Mouse (Mus musculus) heart, adult 2 months (tissue): Measurements from ENCODE around the gene Cep170. TPM values are rescaled to one million over a fixed set of nuclear protein-coding genes. Genes with fewer than 3 reads are reported as not detected.

Source experiments
- DNase-seq, 2 experiments: peaks; one replicate each; pipeline ENCODE4 v3.0.0; 2021
- H3K27ac ChIP-seq: fragments of 200-600 bp; 2 replicates; pipeline ENCODE4 v1.8.1; 2022
- H3K27me3 ChIP-seq: fragments of 200-500 bp; 2 replicates; pipeline ENCODE4 v1.6.1; 2012; ENCODE audit warnings: mild to moderate bottlenecking, low read length, inconsistent platforms, mixed read lengths; ENCODE audit not compliant: control insufficient read depth, insufficient read depth
- H3K36me3 ChIP-seq: fragments of 200-500 bp; 2 replicates; pipeline ENCODE4 v1.6.1; 2012; ENCODE audit warnings: low read length, inconsistent platforms; ENCODE audit not compliant: control insufficient read depth, insufficient read depth
- H3K4me1 ChIP-seq: fragments of 200-500 bp; 2 replicates; pipeline ENCODE4 v1.6.1; 2011; ENCODE audit warnings: low read length; ENCODE audit not compliant: control insufficient read depth, insufficient read depth
- H3K4me3 ChIP-seq: fragments of 200-600 bp; 2 replicates; pipeline ENCODE4 v1.8.1; 2022
- H3K79me2 ChIP-seq: fragments of 200-500 bp; replicated peaks from 2 replicates; pipeline ENCODE4 v1.6.1; 2012; ENCODE audit warnings: mild to moderate bottlenecking, inconsistent platforms, low read length, moderate library complexity, mixed read lengths; ENCODE audit not compliant: control insufficient read depth, insufficient read depth
- H3K9ac ChIP-seq: fragments of 200-500 bp; 2 replicates; pipeline ENCODE4 v1.6.1; 2012; ENCODE audit warnings: low read depth, mild to moderate bottlenecking, control low read depth, inconsistent platforms, low read length, mixed read lengths
- CTCF ChIP-seq: fragments of 200-600 bp; IDR thresholded peaks from 2 replicates; pipeline ENCODE4 v1.8.1; 2022; ENCODE audit warnings: antibody characterized with exemption, mild to moderate bottlenecking, moderate library complexity
- EP300 ChIP-seq: fragments of 200-500 bp; IDR thresholded peaks from 2 replicates; pipeline ENCODE4 v1.6.1; 2011; ENCODE audit warnings: low read depth, low read length, control low read depth; ENCODE audit not compliant: insufficient read depth
- POLR2A ChIP-seq: fragments of 200-500 bp; IDR thresholded peaks from 2 replicates; pipeline ENCODE4 v1.6.1; 2011; ENCODE audit warnings: mild to moderate bottlenecking, low read depth, low read length, control low read depth; ENCODE audit not compliant: insufficient read depth
- WGBS: fragments of 180-500 bp; shearing (Covaris S2); methylation state at CpG from one replicate; pipeline ENCODE4 v1.1.7; 2018; 5-methylcytosine and 5-hydroxymethylcytosine counted together
- intact Hi-C: fragments of 180-260 bp; cut with DNase I; formaldehyde crosslinking; loops from one replicate; pipeline ENCODE4 v1.15.1; 2025
- polyA plus RNA-seq: library from polyadenylated mRNA; depleted of rRNA; stranded (reverse); fragments of >200 nt; gene quantifications from 2 replicates; pipeline ENCODE4 v1.2.3, GENCODE M21; 2012
- total RNA-seq, 2 experiments: library from RNA; stranded (reverse); gene quantifications; 2 replicates each; pipeline ENCODE4 v1.2.3; 2021

Cep170 gene
- total and polyA plus RNA-seq, 3 experiments, result 5.8 to 22.9 (median 17.8) TPM

GRCm38 (mm10) chr1:176800728-176801365 is 13.0 kb downstream of the Cep170 start:
- DNase-seq, result peak; percentile 47 to 76
- peaks cover 6% of the 10 kb centered on the region for H3K36me3 ChIP-seq
- no peak overlapping the region for H3K4me3 ChIP-seq
- TF ChIP-seq CTCF, result no peak
- 0 out of 2 replicates have a peak, but pooled peaks have one; percentile 30 for TF ChIP-seq EP300
- WGBS, result 13% methylated on average over 2 of the region's 2 CpGs
- H3K27ac ChIP-seq, result peak overlapping the region; percentile 53
- H3K9ac ChIP-seq, result no peak overlapping the region
- peaks cover 3% of the 10 kb centered on the region for H3K4me1 ChIP-seq
- H3K27me3 ChIP-seq, result no peaks in the 10 kb centered on the region
- intact Hi-C loops, result no loop called here
- peaks cover 2% of the 10 kb centered on the region for H3K79me2 ChIP-seq

GRCm38 (mm10) chr1:176798673-176799072 is 15.2 kb downstream of the Cep170 start:
- no peak for DNase-seq
- Histone ChIP-seq H3K79me2 (peaks cover 2% of the 10 kb centered on the region), H3K9ac (no peak overlapping the region), H3K27me3 (no peaks in the 10 kb centered on the region), H3K36me3 (peaks cover 9% of the 10 kb centered on the region), H3K4me1 (peaks cover 4% of the 10 kb centered on the region), H3K27ac (no peak overlapping the region), H3K4me3 (no peak overlapping the region)
- TF ChIP-seq EP300 (no peak), CTCF (no peak), POLR2A (no peak)
- intact Hi-C loops, result loop anchor here (2.0 kb wide), 1 partner anchor 16 kb away; the partner anchor contains the start of genes Cep170 and Sdccag8

- intact Hi-C loops, result no loop called here
- no peak overlapping the region for H3K27ac ChIP-seq
- DNase-seq, result no peak
- TF ChIP-seq POLR2A (no peak), EP300 (no peak), CTCF (no peak)
- H3K36me3 ChIP-seq, result peaks cover 3% of the 10 kb centered on the region
- no peaks in the 10 kb centered on the region for H3K27me3 ChIP-seq
- WGBS, result 74% methylated on average over 1 of the region's 1 CpGs
- H3K4me3 ChIP-seq, result no peak overlapping the region
- no peak overlapping the region for H3K9ac ChIP-seq
- H3K4me1 ChIP-seq, result peaks cover 2% of the 10 kb centered on the region
- H3K79me2 ChIP-seq, result peaks cover 2% of the 10 kb centered on the region
These were observed 21.7 kb downstream of the Cep170 start for GRCm38 (mm10) chr1:176792175-176792574.

GRCm38 (mm10) chr1:176789326-176789725 is 24.5 kb downstream of the Cep170 start:
- Histone ChIP-seq H3K4me1 (no peaks in the 10 kb centered on the region), H3K4me3 (no peak overlapping the region), H3K27ac (no peak overlapping the region), H3K27me3 (no peaks in the 10 kb centered on the region), H3K9ac (no peak overlapping the region), H3K36me3 (no peaks in the 10 kb centered on the region; the same call in none of the 2 replicates), H3K79me2 (peaks cover 2% of the 10 kb centered on the region)
- DNase-seq, result no peak
- no peak for TF ChIP-seq POLR2A
- no peak for TF ChIP-seq EP300
- no peak for TF ChIP-seq CTCF
- 81% methylated on average over 7 of the region's 7 CpGs for WGBS
- intact Hi-C loops, result no loop called here

- intact Hi-C loops, result no loop called here
- Histone ChIP-seq H3K36me3 (peaks cover 5% of the 10 kb centered on the region), H3K9ac (no peak overlapping the region), H3K79me2 (no peaks in the 10 kb centered on the region), H3K27me3 (no peaks in the 10 kb centered on the region), H3K4me1 (no peaks in the 10 kb centered on the region), H3K4me3 (no peak overlapping the region), H3K27ac (no peak overlapping the region)
- TF ChIP-seq CTCF, result no peak
- no peak for TF ChIP-seq POLR2A
- no peak for TF ChIP-seq EP300
- no peak for DNase-seq
- WGBS, result 75% methylated on average over 4 of the region's 4 CpGs
These were observed 39.3 kb downstream of the Cep170 start for GRCm38 (mm10) chr1:176774533-176774932.

GRCm38 (mm10) chr1:176762295-176762694 is 51.6 kb downstream of the Cep170 start:
- Histone ChIP-seq H3K27me3 (no peaks in the 10 kb centered on the region), H3K27ac (no peak overlapping the region), H3K36me3 (no peaks in the 10 kb centered on the region; the same call in 1 of the 2 replicates), H3K4me1 (no peaks in the 10 kb centered on the region), H3K9ac (no peak overlapping the region), H3K79me2 (no peaks in the 10 kb centered on the region), H3K4me3 (no peak overlapping the region)
- DNase-seq, result no peak
- peak; percentile 21; the same call in 1 of the 2 replicates for TF ChIP-seq CTCF
- TF ChIP-seq POLR2A, result no peak
- intact Hi-C loops, result no loop called here
- WGBS, result 81% methylated on average over 2 of the region's 2 CpGs
